Mouse (Mus musculus): Measurements from ENCODE around the gene Tubb1. TPM values are rescaled to one million over a fixed set of nuclear protein-coding genes. Genes with fewer than 3 reads are reported as not detected.

The Tubb1 gene
- 0.16 and 0.19 TPM in 2 replicates for polyA plus RNA-seq (2012; rRNA removed; ENCODE audit: low replicate concordance)

GRCm38 (mm10) chr2:174450353-174450752 is at the start of gene Tubb1:
TSS of gene Tubb1 (plus strand) at chr2:174450695.

DNA sequence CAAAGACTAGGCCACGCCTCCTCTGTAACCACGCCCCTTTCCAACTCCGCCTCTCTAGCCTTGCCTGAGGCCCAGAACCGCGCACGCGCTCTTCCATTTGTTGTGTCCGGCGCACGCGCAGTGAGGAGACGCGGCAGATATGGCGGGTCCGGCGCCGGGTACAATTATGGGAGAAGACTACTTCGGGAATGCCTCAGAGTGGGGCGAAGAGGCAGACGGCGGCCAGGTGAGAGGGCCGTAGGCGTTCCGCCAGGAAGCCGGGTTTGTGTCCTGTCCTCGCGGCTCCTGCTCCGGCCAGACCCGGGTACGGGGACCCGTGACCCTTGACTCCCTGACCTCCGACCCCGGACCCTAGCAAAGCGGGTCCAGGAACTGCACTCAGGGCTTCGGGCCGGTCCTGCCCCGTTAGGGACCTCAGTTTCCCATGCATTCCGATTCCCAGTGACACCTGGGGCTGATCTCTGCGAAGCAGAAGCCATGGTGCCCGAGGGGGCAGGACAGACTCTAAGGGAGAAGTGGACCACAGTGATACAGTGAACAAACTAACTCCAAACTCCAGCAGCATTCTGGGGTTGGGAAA is 34.7 kb upstream of the Tubb1 start, which contains the start of gene Nelfcd:
Gene Nelfcd (plus strand): TSS at position 74 of the 580 bp plus-strand sequence.

DNA sequence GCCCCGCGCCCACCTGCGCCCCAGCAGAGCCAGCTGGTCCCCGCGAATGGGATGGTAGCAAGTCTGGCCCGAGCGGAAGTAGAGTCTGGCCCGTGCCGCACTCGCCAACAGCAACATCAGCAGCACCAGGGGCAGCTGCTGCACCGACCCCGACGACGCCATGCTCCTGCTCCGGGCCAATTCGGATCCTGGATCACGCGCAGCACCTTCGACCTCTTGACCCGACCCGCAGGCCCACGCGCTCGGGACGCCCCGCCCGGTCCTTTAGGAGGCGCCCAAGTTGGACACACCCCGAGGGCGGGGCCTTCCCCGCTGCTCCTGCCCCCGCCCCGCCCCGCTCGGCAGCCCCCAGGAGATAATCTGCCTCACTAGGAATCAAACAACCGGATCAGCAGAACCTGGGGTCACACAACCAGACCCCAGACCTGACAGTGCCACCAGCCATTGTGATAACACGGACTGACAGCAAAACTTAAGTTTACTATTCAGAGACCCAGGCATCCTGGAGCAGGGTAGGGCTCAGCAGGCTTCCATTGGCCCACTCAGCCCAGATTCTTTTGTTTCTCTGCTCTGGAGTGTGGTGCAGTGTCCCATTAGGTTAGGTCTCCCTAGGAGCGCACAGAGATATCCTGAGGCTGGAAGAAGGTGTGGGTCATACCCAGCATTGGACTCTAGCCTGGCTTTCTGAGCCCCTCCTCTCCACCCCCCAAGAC is 11.6 kb upstream of the Tubb1 start, which contains the start of gene Ctsz:
Gene Ctsz (minus strand): TSS at position 303 of the 713 bp plus-strand sequence.

DNA sequence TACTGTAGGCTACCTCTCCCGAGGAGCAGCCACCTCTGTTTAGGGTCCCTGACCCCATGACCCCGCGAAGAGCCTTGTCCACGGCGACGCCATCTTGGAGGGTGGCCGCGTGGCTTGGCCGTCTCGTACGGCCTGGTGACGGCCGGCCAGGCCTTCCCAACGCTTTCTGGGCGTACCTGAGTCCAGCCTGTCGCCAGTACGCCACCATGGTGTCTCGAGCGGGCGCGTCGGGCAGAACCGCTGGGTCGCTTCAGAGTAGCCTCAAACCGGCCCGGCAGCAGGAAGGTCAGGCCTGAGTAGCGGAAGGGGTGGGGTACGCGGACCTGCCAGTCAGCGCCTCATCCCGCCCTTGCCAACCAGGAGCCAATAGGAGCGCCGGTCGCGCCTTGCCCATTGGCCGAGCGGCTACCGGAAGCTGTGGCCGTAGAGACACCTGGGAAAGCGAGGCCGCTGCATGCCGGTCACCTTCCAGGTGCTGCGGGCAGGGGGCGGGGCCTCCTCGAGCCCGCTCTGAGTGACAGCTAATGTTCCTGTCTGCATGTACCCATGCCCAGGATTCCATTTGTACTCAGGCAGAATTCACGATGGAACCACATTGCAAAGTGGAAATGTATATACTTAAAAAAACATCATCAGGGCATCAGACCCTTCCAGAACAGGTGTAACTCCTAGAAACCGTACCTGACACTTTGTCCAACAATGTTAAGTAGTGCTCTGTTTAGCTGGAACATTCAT is 13.5 kb downstream of the Tubb1 start, which contains the start of gene Atp5e:
Gene Atp5e (minus strand): TSS at position 317 of the 735 bp plus-strand sequence.

GRCm38 (mm10) chr2:174472818-174473549 is 22.5 kb downstream of the Tubb1 start, which contains the start of gene Prelid3b:
TSS of gene Prelid3b (minus strand) at chr2:174473081.

Other genes with a start within 250 kb of the Tubb1 start
- 1,476 and 1,497 TPM in 2 replicates for gene Gnas, start 166.4 kb upstream of the Tubb1 start, polyA plus RNA-seq (2012; rRNA removed; ENCODE audit: low replicate concordance)
- 1.0 and 1.3 TPM in 2 replicates for gene Gm20721, start 104.0 kb upstream of the Tubb1 start, polyA plus RNA-seq (2012; rRNA removed; ENCODE audit: low replicate concordance)
- gene Nelfcd, start 34.9 kb upstream of the Tubb1 start, polyA plus RNA-seq (2012; rRNA removed; ENCODE audit: low replicate concordance): 66.1 and 71.7 TPM in 2 replicates
- 309 and 377 TPM in 2 replicates for gene Ctsz, start 11.7 kb upstream of the Tubb1 start, polyA plus RNA-seq (2012; rRNA removed; ENCODE audit: low replicate concordance)
- 302 and 356 TPM in 2 replicates for gene Atp5e, start 13.4 kb downstream of the Tubb1 start, polyA plus RNA-seq (2012; rRNA removed; ENCODE audit: low replicate concordance)
- 54.3 and 69.8 TPM in 2 replicates for gene Prelid3b, start 22.4 kb downstream of the Tubb1 start, polyA plus RNA-seq (2012; rRNA removed; ENCODE audit: low replicate concordance)
- 0.09 and 0.28 TPM in 2 replicates for gene Zfp831, start 192.8 kb downstream of the Tubb1 start, polyA plus RNA-seq (2012; rRNA removed; ENCODE audit: low replicate concordance)